1 mouse cellular context compared by ENCODE assay signal in genomic region chr10:77626591-77626990, GRCm38 (mm10).
TF ChIP-seq lines count a peak whose summit lies in the region.

No protein-coding gene starts in this region.

TF ChIP-seq in CH12.LX, 34 proteins besides CTCF, POLR2A, EP300 and RAD21:
- TF ChIP-seq USF2 (conservative IDR thresholded peaks at IDR 0.05; ENCODE audit: low read depth, low read length), result no peak
- no peak for TF ChIP-seq CHD1 (IDR thresholded peaks at IDR 0.05; ENCODE audit: low read depth, low read length)
- no peak for TF ChIP-seq SMC3 (IDR thresholded peaks at IDR 0.05; ENCODE audit: low read depth, low read length)
- TF ChIP-seq IRF4 (IDR thresholded peaks at IDR 0.05; ENCODE audit: low read depth, low read length), result no peak
- TF ChIP-seq POLR2AphosphoS2 (IDR thresholded peaks at IDR 0.05; ENCODE audit: low read depth, low read length), result no peak
- TF ChIP-seq ZKSCAN1 (IDR thresholded peaks at IDR 0.05; ENCODE audit: borderline replicate concordance, low read depth, low read length), result no peak
- TF ChIP-seq ZMIZ1 (IDR thresholded peaks at IDR 0.05; ENCODE audit: low read depth, low read length), result no peak
- TF ChIP-seq TBP (conservative IDR thresholded peaks at IDR 0.05; ENCODE audit: low read depth, low read length), result no peak
- TF ChIP-seq JUN (IDR thresholded peaks at IDR 0.05; ENCODE audit: insufficient read depth, low read depth, low read length), result no peak
- no peak for TF ChIP-seq E2F4 (IDR thresholded peaks at IDR 0.05; ENCODE audit: insufficient replicate concordance, low read depth, low read length)
- TF ChIP-seq ZNF384 (IDR thresholded peaks at IDR 0.05; ENCODE audit: low read depth, low read length), result no peak
- no peak for TF ChIP-seq CHD2 (IDR thresholded peaks at IDR 0.05; ENCODE audit: low read length)
- no peak for TF ChIP-seq ELF1 (IDR thresholded peaks at IDR 0.05; ENCODE audit: low read depth, low read length)
